Mouse (Mus musculus): ENCODE data around the gene Zdhhc14. TPM values are rescaled to one million over a fixed set of nuclear protein-coding genes. Genes with fewer than 3 reads are reported as not detected.

Zdhhc14 gene
- polyA plus RNA-seq, 1 experiment from 2014 or later = 2.0 TPM

DNA sequence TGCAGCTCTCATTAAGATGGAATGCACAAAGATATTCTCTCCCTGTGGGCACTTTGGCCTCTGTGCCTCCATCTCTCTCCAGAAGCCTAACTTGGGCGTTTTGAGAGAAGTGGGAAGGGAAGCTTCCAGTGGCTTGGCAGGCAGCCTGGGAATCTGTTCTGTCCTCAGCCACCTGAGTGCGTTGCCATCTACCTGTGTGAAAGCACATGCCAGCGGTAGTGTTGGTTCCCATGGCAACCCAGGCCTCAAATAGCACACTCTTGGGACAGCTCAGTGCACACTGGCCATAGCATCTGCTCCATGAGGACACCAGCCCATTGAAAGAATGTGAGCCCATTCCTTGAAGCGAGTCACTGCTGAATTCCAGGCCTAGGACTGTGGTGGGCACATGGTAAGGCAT lies 83.2 kb downstream of the Zdhhc14 start:
- Histone ChIP-seq H3K36me3 (ENCODE audit: control insufficient read depth, insufficient read depth, low read length) (no peaks in the 10 kb centered on the region), H3K4me1 (ENCODE audit: control insufficient read depth, insufficient read depth, low read length) (no peaks in the 10 kb centered on the region), H3K9ac (ENCODE audit: low read length) (no peak overlapping the region), H3K27me3 (ENCODE audit: control insufficient read depth, insufficient read depth, low read length) (no peaks in the 10 kb centered on the region), H3K4me2 (no peak overlapping the region), H3K4me3 (ENCODE audit: low read depth, low read length) (no peak overlapping the region), H3K27ac (ENCODE audit: low read depth, low read length) (no peak overlapping the region), H3K9me3 (ENCODE audit: control insufficient read depth, low read length) (no peaks in the 10 kb centered on the region)
- no peak for ATAC-seq (ENCODE audit: low FRiP score)
- no peak for DNase-seq (ENCODE audit: low spot score, missing footprints)
- 68% methylated on average over 4 of the region's 4 CpGs for WGBS

DNA sequence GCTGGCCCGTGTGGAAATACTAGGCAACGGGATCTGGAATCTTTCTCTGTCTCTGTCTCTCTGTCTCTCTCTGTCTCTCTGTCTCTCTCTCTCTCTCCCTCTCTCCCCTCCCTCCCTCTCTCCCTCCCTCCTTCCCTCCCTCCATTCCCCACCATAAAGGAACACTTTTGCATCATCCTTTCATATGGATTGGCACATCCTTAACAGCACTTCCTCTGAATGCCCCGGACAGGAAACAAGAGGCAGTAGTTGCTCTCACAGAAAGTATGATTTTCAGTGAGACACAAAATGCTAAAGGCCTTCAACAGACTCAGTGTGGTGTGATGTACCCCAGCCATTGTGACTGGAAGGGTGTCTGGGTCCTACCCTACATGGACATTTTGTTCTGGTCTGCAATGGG lies 89.9 kb downstream of the Zdhhc14 start:
- WGBS = 87% methylated on average over 3 of the region's 3 CpGs
- DNase-seq (ENCODE audit: low spot score, missing footprints) = no peak
- H3K9ac ChIP-seq (ENCODE audit: low read length) = no peak overlapping the region
- no peak overlapping the region for H3K27ac ChIP-seq (ENCODE audit: low read depth, low read length)
- no peak overlapping the region for H3K4me3 ChIP-seq (ENCODE audit: low read depth, low read length)
- H3K27me3 ChIP-seq (ENCODE audit: control insufficient read depth, insufficient read depth, low read length) = no peaks in the 10 kb centered on the region
- no peak for ATAC-seq (ENCODE audit: low FRiP score)
- H3K4me2 ChIP-seq = no peak overlapping the region
- H3K36me3 ChIP-seq (ENCODE audit: control insufficient read depth, insufficient read depth, low read length) = no peaks in the 10 kb centered on the region
- peaks cover 10% of the 10 kb centered on the region for H3K4me1 ChIP-seq (ENCODE audit: control insufficient read depth, insufficient read depth, low read length)
- H3K9me3 ChIP-seq (ENCODE audit: control insufficient read depth, low read length) = no peaks in the 10 kb centered on the region

DNA sequence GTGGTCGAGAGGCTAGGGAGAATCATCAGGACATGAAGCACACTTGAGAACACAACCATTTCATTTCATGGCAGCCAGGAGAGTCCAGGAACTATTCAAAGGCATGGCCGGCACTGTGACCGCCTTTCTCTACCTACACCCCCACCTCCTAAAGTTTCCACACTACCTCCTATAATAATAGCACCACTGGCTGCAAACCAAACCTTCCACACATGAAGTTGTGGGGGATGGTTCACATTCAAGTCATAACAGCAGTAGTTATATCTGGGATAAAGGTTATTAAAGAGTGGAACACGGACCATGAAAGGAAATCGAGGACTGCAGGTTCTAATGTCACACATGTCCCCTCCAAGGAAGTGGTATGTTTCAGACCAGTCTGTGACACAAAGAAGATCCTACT lies 90.6 kb downstream of the Zdhhc14 start:
- peak overlapping the region; percentile 22; the same call in 1 of the 2 replicates for H3K27ac ChIP-seq (ENCODE audit: low read depth, low read length)
- ATAC-seq (ENCODE audit: low FRiP score) (no peak), DNase-seq (ENCODE audit: low spot score, missing footprints) (no peak)
- H3K9ac ChIP-seq (ENCODE audit: low read length) = no peak overlapping the region
- 88% methylated on average over 5 of the region's 5 CpGs for WGBS
- no peaks in the 10 kb centered on the region for H3K9me3 ChIP-seq (ENCODE audit: control insufficient read depth, low read length)
- H3K27me3 ChIP-seq (ENCODE audit: control insufficient read depth, insufficient read depth, low read length) = no peaks in the 10 kb centered on the region
- H3K4me3 ChIP-seq (ENCODE audit: low read depth, low read length) = no peak overlapping the region
- peaks cover 10% of the 10 kb centered on the region for H3K4me1 ChIP-seq (ENCODE audit: control insufficient read depth, insufficient read depth, low read length)
- no peaks in the 10 kb centered on the region for H3K36me3 ChIP-seq (ENCODE audit: control insufficient read depth, insufficient read depth, low read length)
- no peak overlapping the region for H3K4me2 ChIP-seq

DNA sequence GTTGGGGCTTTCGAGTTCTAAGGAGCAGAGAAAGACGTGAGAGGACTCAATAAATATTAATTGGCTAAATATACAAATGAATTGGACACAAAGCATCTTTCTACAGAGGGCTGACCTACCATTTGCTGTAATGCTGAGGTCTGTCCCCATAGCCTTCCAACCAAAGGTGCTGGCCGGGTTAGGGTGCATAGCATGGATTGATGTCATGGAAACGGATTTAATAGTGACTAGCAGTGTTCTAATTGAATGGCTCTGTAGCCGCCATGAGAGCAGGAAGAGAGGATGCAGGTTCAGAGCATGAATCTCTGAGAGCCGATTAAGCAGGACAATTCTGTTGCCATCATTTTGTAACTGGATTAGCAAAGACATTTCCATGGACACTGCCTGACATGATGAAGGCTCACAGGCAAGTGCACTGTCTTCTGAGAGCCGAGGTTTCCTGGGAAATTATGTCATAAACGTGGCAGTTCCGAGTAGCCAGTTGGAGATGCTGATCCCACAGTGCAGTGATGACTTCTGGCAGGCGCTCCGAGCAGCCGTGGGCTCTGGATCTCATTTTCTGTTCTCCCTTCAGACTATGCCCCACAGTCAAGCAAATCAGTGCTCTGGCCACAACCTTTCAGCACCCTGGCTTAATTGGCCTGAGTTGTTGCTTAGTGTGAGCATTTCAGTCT lies 91.3 kb downstream of the Zdhhc14 start:
- peak overlapping the region; percentile 22; the same call in 1 of the 2 replicates for H3K27ac ChIP-seq (ENCODE audit: low read depth, low read length)
- H3K9me3 ChIP-seq (ENCODE audit: control insufficient read depth, low read length) = no peaks in the 10 kb centered on the region
- 37% methylated on average over 12 of the region's 12 CpGs for WGBS
- no peaks in the 10 kb centered on the region for H3K36me3 ChIP-seq (ENCODE audit: control insufficient read depth, insufficient read depth, low read length)
- peak; percentile 86 for DNase-seq (ENCODE audit: low spot score, missing footprints)
- H3K4me1 ChIP-seq (ENCODE audit: control insufficient read depth, insufficient read depth, low read length) = peaks cover 10% of the 10 kb centered on the region
- H3K9ac ChIP-seq (ENCODE audit: low read length) = peak overlapping the region; percentile 26
- H3K4me2 ChIP-seq = peak overlapping the region; percentile 14
- H3K4me3 ChIP-seq (ENCODE audit: low read depth, low read length) = no peak overlapping the region
- H3K27me3 ChIP-seq (ENCODE audit: control insufficient read depth, insufficient read depth, low read length) = no peaks in the 10 kb centered on the region
- ATAC-seq (ENCODE audit: low FRiP score) = peak; percentile 66

DNA sequence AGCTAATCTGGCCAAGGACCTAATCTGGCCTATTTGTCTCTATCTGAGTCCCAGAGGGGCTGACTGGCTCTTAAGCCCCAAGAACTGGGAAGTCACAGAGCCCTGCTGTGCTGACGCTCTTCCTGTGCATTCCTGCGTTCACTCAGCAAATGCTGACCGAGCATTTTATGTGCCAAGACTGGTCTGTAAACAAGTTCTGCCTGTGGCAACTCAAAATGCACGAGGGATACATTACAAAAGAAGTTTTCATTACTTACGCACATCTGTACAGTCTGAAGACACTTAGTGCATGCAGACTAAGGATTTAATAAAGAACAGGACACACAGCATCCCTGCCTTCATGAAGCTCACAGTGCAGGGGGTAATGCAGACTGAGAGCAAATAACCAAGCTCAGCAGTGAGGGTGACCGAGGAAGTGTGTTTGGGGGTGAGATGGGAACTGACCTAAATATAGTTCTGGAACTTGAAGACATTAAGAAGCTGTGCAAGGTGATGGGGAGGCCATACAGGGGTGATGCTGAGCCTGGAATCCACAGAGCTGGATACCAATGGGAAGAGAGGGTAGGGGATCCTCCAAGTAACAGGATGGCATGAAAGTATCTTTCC lies 99.3 kb downstream of the Zdhhc14 start:
- Histone ChIP-seq H3K4me1 (ENCODE audit: control insufficient read depth, insufficient read depth, low read length) (peaks cover 4% of the 10 kb centered on the region), H3K9me3 (ENCODE audit: control insufficient read depth, low read length) (no peaks in the 10 kb centered on the region), H3K36me3 (ENCODE audit: control insufficient read depth, insufficient read depth, low read length) (no peaks in the 10 kb centered on the region), H3K9ac (ENCODE audit: low read length) (no peak overlapping the region), H3K4me2 (no peak overlapping the region), H3K27me3 (ENCODE audit: control insufficient read depth, insufficient read depth, low read length) (no peaks in the 10 kb centered on the region), H3K27ac (ENCODE audit: low read depth, low read length) (no peak overlapping the region), H3K4me3 (ENCODE audit: low read depth, low read length) (no peak overlapping the region)
- DNase-seq (ENCODE audit: low spot score, missing footprints) (no peak), ATAC-seq (ENCODE audit: low FRiP score) (no peak)
- WGBS = 68% methylated on average over 6 of the region's 6 CpGs

DNA sequence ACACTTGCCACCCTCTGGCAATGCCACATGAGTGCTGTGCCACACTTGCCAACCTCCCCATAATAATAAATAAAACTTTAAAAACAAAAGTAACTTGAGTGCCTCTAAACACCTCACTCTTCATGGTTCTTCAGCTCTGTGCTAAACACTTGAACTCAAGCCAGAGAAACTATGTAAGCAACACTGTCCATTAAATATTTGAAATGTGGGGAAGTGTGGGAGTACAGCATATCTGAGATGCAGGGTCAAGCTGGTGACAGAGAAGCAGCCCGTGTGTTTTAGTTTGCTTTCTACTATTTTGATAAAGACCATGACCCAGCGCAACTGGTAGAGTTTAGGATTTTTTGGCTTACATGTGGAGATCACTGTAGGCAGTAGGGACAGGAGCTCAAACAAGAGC lies 100.7 kb downstream of the Zdhhc14 start:
- WGBS = 81% methylated on average over 2 of the region's 2 CpGs

DNA sequence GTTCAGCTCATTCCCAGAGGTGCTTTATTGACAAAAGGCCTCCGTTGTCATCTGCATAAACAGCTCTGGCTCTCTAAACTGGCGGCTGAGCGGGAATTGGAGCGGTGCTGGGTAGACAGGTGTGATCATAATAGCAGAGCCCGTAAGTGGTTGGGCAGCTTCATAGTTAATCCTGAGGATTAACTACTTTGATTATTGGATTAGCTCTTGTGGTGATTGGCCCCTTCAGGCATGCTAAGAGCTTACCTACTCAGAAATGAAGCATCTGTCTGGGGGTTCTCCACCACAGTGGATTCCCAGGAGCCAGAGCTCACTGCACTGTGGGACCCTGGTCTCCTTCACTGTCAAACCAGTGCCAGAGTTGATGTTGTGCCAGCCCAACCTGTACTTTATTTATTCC lies 102.7 kb downstream of the Zdhhc14 start:
- peaks cover 4% of the 10 kb centered on the region for H3K4me1 ChIP-seq (ENCODE audit: control insufficient read depth, insufficient read depth, low read length)
- H3K9ac ChIP-seq (ENCODE audit: low read length) = no peak overlapping the region
- WGBS = 42% methylated on average over 5 of the region's 5 CpGs
- H3K4me3 ChIP-seq (ENCODE audit: low read depth, low read length) = no peak overlapping the region
- H3K27me3 ChIP-seq (ENCODE audit: control insufficient read depth, insufficient read depth, low read length) = no peaks in the 10 kb centered on the region
- DNase-seq (ENCODE audit: low spot score, missing footprints) = no peak
- H3K9me3 ChIP-seq (ENCODE audit: control insufficient read depth, low read length) = no peaks in the 10 kb centered on the region
- H3K4me2 ChIP-seq = no peak overlapping the region
- no peaks in the 10 kb centered on the region for H3K36me3 ChIP-seq (ENCODE audit: control insufficient read depth, insufficient read depth, low read length)
- H3K27ac ChIP-seq (ENCODE audit: low read depth, low read length) = no peak overlapping the region
- no peak for ATAC-seq (ENCODE audit: low FRiP score)

More for the DNA sequence above, 100.7 kb downstream of the Zdhhc14 start:
- ATAC-seq (ENCODE audit: low FRiP score) = no peak
- peaks cover 4% of the 10 kb centered on the region for H3K4me1 ChIP-seq (ENCODE audit: control insufficient read depth, insufficient read depth, low read length)
- H3K4me3 ChIP-seq (ENCODE audit: low read depth, low read length) = no peak overlapping the region
- H3K36me3 ChIP-seq (ENCODE audit: control insufficient read depth, insufficient read depth, low read length) = no peaks in the 10 kb centered on the region
- no peaks in the 10 kb centered on the region for H3K27me3 ChIP-seq (ENCODE audit: control insufficient read depth, insufficient read depth, low read length)
- no peak overlapping the region for H3K4me2 ChIP-seq
- H3K27ac ChIP-seq (ENCODE audit: low read depth, low read length) = no peak overlapping the region
- no peak for DNase-seq (ENCODE audit: low spot score, missing footprints)
- H3K9ac ChIP-seq (ENCODE audit: low read length) = no peak overlapping the region
- no peaks in the 10 kb centered on the region for H3K9me3 ChIP-seq (ENCODE audit: control insufficient read depth, low read length)

DNA sequence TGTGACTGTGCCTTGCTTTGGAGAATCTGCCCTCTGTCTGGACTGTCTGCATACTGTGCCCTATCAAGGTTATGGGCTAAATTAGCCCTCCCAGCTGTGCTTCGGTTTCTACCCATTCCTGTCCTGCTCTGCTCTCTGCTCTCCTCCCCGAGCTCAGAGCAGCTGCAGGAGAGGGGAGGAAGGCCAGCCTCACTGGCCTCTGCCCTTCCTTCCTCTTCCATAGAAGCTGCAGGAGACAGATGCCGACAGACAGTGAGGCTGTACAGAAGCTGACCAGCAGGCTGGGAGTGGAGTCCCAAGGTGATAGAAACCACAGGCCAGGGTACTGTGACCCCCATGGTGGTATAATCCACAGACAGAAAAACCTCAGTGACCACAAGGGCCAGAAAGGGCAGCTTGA lies 104.1 kb downstream of the Zdhhc14 start:
- Histone ChIP-seq H3K27ac (ENCODE audit: low read depth, low read length) (no peak overlapping the region), H3K27me3 (ENCODE audit: control insufficient read depth, insufficient read depth, low read length) (no peaks in the 10 kb centered on the region), H3K36me3 (ENCODE audit: control insufficient read depth, insufficient read depth, low read length) (no peaks in the 10 kb centered on the region), H3K9ac (ENCODE audit: low read length) (no peak overlapping the region), H3K4me3 (ENCODE audit: low read depth, low read length) (no peak overlapping the region), H3K4me2 (no peak overlapping the region), H3K4me1 (ENCODE audit: control insufficient read depth, insufficient read depth, low read length) (peaks cover 4% of the 10 kb centered on the region), H3K9me3 (ENCODE audit: control insufficient read depth, low read length) (no peaks in the 10 kb centered on the region)
- ATAC-seq (ENCODE audit: low FRiP score) = no peak
- WGBS = 63% methylated on average over 3 of the region's 3 CpGs
- DNase-seq (ENCODE audit: low spot score, missing footprints) = no peak

DNA sequence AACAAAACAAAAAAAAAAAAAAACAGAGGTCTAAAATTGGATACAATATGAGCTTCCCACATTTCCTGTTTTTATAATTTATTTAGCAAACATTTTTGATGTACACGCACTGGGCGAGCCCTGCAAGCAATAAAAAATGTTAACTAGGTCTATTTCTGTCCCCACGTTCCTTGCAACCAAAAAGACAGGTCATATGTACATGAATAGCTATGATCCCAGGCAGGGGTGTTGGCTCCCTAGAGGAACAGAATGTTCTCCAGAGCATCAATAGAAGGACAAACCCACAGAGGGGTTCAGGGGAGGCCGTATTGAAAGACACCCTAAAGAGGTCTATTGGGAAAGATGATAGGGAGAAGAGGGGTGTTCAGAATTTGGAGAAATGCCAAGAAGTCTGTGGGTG lies 106.6 kb downstream of the Zdhhc14 start:
- DNase-seq (ENCODE audit: low spot score, missing footprints) (no peak), ATAC-seq (ENCODE audit: low FRiP score) (no peak)
- WGBS = 85% methylated on average over 4 of the region's 4 CpGs
- H3K27me3 ChIP-seq (ENCODE audit: control insufficient read depth, insufficient read depth, low read length) = no peaks in the 10 kb centered on the region
- H3K9ac ChIP-seq (ENCODE audit: low read length) = no peak overlapping the region
- peaks cover 4% of the 10 kb centered on the region for H3K4me1 ChIP-seq (ENCODE audit: control insufficient read depth, insufficient read depth, low read length)
- no peak overlapping the region for H3K4me3 ChIP-seq (ENCODE audit: low read depth, low read length)
- no peaks in the 10 kb centered on the region for H3K9me3 ChIP-seq (ENCODE audit: control insufficient read depth, low read length)
- no peak overlapping the region for H3K27ac ChIP-seq (ENCODE audit: low read depth, low read length)
- no peak overlapping the region for H3K4me2 ChIP-seq
- no peaks in the 10 kb centered on the region for H3K36me3 ChIP-seq (ENCODE audit: control insufficient read depth, insufficient read depth, low read length)
